Mouse (Mus musculus): Measurements from ENCODE around the gene Gngt1.

The Gngt1 gene

DNA sequence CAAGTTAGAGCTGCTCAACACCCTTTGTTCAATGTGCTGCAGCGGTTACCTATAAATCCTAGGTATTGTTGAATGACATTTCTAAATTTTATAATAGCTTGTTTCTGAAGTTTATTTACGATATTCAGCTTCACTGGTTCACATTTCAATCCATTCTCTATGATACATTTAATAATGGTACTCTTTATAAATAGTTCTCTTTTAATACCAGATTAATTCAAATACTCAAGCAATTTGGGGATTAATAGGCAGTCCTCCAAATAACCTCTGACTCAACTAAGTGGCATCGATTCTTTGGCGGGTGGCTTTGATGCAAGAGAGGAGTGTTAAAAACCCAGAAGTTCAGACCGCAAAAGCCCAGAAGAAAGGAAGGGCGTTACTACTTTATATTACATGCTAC is at the start of gene Gngt1:
Gene Gngt1, plus strand, starts transcription at position 301 of the 400 bp plus-strand sequence.
- in situ Hi-C loops (cut with MboI, MseI), result no loop called here

DNA sequence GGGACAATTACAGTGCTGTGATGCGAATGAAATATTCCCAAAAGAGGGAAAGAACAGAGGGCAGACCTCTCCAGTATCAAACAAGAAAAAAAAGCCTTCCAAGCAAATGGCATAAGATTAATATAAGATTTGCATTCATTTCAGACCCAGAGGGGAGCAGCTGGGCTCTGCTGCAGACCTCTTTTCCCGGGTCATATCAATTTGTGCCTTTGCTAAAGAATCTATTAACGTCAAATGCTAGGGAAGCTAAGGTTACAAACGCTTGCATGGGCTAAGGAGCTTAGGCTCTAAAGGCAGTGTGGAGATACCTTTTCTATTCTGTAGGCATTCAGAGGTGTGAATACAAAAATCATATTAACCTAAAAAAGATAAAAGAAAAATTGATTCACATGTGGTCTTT is 38.6 kb upstream of the Gngt1 start:
- in situ Hi-C loops (cut with MboI, MseI), result no loop called here

DNA sequence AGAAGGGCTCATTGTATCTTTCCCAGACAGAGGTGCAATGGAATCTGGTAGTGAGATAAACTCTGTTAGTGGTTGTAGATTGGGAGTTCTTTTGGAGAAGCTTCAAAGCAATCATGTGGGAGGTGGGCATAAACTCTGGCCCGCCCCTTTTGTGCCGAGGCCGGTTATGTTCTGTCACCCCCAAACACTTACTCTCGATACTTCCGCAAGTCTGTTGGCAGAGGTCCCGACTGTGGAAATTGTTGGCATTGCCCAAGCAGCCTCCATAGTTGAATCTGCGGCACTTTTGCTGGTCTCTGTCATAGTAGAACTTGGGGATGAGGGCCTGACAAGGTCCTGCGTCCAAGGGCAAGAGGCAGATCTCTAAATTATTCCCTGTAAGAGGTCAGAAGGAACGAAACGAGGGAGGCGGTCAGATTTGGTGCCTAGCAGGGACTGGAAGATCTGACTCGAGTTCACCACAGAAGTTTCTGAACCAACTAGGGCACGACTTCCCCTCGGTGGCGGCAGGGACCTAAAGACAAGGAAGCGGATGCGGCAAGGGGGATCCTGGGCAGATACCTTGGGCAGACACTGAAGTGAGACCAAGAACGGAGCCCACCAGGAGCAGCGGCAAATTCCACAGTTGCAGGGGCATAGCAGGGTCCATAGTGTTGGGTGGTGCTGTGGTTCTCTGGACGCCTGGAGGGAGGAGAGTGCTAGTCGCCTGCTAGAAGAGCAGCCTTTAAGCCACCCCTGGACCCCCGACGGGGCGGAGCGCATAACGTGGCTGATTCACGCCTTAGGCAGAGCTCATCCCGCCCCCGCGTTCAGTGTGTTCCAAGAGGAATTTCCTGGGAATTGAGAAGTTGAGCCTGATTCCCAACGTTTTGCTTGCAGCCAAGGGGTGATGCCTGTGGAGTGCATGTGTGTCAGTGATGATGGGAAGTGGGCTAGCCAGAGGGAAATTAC is 25.6 kb upstream of the Gngt1 start:
- in situ Hi-C loops (cut with MboI, MseI), result no loop called here

DNA sequence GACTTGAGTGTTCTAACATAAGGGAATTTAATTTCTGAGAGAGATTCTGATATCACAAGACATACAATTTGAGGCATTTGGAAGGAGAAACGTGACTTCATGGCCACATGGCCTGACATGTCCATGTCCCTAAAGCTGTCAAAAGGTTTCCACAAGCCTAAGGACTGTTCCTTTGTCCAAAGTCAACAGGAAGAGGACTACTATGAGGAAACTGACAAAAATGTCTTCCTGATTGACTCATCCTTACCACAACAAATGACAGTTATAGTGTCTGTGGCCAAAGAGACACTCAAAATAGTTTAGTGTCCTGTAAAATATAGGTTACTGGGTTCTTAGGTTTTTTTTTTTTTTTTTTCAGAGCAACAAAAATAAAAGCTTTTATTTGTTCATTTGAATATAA is 19.9 kb upstream of the Gngt1 start:
- in situ Hi-C loops (cut with MboI, MseI), result no loop called here

DNA sequence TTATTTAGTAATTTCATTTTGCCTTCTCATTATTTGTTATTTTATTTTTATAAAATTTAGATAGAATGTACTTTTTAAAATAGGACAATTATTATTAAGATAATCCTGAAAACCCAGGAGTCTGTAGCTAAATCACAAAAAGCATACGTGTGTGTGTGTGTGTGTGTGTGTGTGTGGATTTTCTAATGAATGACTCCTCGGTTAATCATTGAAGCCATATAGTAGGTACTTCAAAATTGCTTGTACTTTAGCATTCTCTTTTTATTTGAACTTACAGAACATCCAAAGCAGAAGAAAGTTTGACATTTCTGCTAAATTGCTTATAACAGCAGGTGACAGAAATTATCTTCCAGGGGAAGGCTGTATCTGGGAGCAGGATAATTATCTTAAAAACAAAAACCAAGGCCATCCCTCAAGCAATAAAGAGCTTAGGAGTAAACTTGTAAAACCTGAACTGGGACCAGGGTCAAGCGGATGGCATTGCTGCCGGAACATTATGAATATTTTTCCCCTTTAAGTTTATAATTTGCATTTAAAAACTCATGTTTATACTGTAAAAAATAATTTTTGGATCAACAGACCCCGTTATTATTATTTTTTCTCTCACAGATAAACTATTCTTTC is 10.8 kb upstream of the Gngt1 start:
- in situ Hi-C loops (cut with MboI, MseI), result no loop called here

DNA sequence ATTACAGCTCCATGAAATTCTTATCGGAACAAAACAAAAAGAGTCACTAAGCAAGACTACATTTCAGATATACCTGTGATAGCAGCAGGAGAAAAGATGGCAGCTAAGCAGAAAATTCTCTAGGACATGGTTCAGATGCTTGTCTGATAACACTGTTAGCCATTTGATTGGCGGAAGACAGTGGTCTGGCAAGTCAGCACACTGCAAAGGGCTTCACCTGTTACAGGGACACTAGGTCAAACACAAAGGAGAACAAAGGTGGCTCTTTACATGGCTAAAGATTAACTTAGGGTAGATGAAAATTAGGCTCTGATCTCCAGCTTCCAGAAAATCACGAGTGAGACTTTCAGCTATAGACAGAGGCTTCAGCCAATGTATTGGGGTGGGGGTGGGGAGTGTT is 4.8 kb upstream of the Gngt1 start, which contains the start of gene Tfpi2:
Gene Tfpi2, minus strand, starts transcription at position 170 of the 400 bp plus-strand sequence.
- in situ Hi-C loops (cut with MboI, MseI), result no loop called here

DNA sequence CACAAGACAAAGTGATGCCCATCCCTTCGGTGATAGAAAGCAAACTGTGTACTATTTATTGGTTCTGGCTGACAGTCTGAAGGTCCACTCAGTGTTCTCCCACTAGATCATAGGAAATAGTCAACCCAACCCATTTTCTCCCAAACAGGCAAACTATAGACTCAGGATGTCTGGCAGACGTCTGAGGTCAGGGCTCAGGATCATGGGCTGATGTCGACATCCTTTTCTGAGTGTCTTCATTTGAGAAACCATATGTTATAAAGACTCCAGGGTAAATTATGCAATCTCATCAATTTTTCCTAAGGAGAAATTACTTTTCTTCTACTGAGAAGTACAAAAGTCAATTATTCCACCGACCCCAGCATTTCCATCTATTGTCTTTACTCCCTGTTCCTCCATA is 4.5 kb downstream of the Gngt1 start:
- in situ Hi-C loops (cut with MboI, MseI), result no loop called here

DNA sequence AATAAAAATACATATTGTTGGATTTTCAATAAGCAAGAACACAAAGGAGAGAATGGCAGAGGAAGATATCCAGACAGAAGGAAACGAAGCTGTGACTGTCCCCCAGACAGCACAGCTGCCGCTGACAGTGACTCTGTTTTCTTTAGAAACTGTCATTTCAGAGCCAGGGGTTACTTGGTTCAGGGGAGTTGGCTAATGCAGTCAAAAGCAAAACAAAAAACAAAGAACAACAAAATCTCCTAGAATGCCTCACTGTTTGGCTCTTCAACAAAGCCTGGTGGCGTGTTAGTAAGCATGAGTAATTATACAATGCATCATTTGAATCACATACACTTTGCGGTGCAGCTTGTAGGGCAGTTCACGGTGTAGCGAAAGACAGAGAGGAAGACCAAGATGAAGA is 5.7 kb downstream of the Gngt1 start:
- in situ Hi-C loops (cut with MboI, MseI), result no loop called here

DNA sequence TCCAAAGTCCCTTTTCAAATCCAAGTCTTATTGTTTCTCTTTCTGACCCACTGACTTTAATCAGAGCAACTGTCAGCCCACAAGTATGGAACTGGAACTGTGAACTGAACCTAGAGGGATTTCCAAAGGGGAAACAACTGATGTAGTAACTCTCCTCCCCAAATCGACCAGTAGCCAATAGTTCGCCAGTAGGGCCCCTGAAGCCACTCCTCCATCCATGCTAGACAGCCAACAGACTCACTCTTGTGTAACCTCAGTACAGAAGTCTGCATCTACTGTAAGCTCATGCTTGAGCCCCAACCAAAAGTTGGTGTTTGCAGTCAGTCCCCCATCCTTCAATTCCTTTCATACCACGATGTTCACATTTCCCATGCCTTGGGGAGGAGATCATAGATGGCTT is 7.1 kb downstream of the Gngt1 start:
- in situ Hi-C loops (cut with MboI, MseI), result no loop called here

DNA sequence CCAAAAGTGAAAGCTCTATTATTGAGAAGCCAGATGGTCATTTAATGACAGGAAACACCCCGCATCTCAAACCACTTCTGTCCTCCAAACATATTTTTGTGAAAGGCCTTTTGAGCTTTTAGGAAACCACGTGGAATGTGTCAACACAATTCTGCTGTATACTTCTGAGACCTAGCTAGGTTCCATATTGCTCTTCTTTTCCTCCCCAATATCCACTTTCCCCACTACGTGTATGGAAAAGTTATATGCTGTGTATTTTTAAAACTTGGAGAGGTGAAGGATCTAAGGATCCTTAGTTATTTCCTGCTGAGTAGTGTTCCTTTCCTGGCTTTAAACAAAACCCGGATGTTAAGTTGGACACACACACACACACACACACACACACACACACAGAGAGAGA is 9.9 kb downstream of the Gngt1 start:
- in situ Hi-C loops (cut with MboI, MseI), result no loop called here

DNA sequence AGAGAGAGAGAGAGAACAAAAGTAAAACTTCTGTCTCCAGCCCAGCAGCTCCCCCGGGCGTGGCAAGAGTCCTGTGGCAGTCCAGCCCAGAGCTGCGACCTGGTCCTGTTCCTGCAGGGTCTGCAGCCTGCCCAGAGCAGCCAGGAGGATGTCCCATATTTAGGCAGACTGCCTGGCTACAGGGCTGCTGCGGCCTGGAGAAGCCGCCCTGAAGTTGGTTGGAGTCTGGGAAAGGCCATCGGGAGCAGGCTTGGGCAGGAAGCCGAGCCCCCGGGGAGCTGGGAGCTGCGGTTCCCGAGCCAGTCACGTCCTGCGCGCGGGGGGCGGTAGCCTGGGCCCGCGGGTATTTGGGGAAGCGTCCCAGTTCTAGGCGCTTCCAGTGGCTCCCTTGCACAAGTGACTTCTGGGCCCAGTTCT is 10.3 kb downstream of the Gngt1 start, which contains the start of gene Gng11:
Gene Gng11, plus strand, starts transcription at position 15 of the 417 bp plus-strand sequence.
- in situ Hi-C loops (cut with MboI, MseI), result no loop called here

DNA sequence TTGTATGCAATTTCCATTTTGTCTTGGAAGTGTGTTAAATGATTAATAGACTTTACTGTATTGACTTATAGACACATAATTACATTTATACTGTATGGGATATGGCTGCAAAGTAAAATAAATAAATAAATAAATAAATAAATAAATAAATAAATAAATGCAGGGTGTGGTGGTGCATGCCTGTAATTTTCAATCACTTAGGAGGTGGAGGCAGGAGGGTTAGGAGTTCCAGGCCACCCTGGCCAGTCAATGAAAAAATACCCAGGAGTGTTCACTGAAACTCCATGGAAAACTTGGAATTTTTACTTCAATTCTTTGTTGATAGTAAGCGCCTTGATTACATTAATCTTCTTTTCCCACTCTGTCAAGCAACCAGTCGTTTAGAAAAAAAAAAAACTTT is 11.2 kb downstream of the Gngt1 start:
- in situ Hi-C loops (cut with MboI, MseI), result no loop called here

DNA sequence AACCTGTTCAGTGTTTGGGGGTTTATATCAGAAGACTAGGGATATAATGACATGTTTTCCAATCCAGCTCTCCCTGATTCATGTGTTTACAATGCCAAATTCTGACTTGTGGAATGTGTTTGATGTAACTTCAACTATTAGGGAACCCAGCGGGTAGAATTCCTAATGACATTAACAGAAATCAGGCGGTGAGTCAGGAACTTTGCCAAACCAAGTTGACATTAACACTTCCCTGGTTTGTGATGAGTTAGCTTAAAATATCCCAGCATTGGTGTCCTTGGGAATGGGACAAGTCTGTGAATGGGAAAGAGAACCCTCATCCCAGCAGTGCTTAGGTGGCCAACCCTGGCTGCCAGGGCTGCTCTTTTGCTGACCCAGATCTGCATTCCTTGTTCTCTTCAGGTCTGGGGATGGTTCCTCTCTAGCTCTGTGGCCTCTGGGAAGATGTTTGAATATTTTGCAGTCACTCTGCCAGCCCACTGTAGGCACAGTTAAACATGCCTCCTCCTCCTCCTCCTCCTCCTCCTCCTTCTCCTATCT is 15.0 kb downstream of the Gngt1 start:
- in situ Hi-C loops (cut with MboI, MseI), result no loop called here

DNA sequence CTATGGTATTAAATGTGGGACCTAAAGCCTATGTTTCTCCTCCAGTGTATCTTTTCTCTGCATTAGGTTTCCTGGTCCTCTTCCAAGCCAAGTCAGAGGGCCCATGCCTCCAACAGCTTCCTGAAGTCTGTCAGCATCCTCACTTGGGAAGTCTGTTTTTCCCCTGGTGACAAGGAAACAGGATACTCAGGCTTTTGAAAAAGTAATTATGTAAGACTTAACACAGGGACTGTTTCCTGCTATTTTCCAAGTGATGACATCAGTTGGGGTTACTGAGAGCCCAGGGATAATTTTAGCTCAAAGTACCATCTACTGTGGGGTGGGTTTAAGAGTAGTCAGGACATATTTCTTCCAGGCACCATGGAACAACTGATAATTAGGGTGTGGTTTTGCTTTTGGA is 16.0 kb downstream of the Gngt1 start:
- in situ Hi-C loops (cut with MboI, MseI), result no loop called here

DNA sequence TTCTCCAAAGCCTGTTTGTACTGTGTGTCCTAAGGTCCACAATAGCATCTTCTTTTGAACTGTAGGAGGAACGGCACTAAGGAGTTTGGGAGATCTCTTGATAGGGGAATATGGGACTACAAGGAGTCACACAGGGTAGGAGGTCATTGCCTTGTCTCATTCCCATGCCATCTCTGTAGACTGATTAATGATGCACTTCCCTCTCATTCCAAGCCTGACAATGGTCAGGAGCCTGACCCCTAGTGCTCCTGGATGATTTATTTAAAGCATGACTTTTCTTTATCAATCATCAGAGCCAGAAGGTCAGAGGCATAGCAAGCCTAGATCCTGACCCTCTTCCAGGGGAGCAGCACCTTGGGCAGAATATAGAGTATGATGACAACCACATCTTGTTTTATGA is 29.1 kb downstream of the Gngt1 start:
- in situ Hi-C loops (cut with MboI, MseI), result no loop called here

DNA sequence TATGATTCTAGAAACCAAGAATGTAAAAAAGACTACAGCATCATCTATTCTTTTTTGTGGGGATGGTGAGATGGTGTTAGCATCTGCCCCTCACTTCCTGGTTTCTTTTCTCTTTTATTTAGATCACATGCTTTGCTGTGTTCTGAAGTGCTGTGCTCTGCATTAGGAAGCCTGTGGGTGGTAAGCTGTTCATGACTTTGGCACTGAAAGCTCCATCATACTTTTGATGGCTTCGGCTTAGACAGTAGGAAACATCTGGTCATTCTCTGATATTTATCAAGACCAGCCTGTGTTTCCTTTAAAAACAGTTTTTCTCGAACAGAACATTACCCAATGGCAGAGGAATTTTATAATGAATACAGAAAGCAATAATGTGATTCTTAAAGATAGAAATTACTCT is 32.8 kb downstream of the Gngt1 start:
- in situ Hi-C loops (cut with MboI, MseI), result no loop called here

DNA sequence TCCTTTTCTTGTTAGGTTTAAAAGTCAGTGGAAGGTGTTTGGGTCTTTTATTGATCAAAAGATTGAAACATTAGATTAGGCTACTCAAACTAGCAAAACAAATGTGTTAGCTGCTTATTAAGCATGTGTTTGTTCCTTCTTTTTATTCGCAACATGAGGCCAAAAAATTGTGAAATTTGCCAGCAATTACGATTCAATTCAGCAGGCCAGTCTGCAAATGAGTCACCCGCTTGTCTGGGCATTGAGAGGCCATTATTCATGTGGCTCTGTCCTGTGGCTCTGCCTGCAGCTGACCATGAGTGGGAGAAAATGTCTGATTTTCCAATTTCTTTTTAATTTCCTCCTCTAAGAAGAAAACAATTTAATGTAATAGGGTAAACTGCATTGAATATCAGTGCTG is 37.4 kb downstream of the Gngt1 start:
- in situ Hi-C loops (cut with MboI, MseI), result no loop called here

DNA sequence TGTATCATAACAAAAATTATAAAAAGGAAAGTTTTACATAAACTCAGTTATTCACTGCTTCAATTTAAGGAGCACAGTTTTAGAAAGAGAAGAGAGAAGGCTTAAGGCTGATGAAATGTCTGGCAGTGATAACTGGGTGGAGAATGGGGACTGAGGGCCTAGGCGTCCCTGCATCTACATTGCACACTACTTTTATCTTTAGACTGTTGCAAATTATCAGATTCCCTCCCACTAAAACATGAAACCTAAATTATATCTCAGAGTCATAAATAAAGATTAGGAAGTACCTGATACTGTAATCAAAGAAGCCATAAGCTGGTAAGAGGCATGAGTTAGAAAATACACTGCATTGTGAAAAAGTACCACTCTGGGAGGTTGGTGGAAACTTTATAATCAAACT is 48.2 kb downstream of the Gngt1 start:
- in situ Hi-C loops (cut with MboI, MseI), result no loop called here
